Mouse (Mus musculus) gastrocnemius, postnatal 10 days (tissue): ENCODE measurements around the gene Ldlrad3. TPM values are rescaled to one million over a fixed set of nuclear protein-coding genes. Genes with fewer than 3 reads are reported as not detected.
A peak's percentile ranks its signal among the peaks of the same experiment; 100 is the strongest.

Experiments used
- DNase-seq: peaks from one replicate; pipeline ENCODE4 v3.0.0; 2021; ENCODE audit warnings: mixed read lengths
- total RNA-seq, 2 experiments: library from RNA; stranded (reverse); gene quantifications; 2 replicates each; pipeline ENCODE4 v1.2.3; 2021

Gene Ldlrad3
- total RNA-seq, 2 experiments from 2014 or later = 10.8 to 12.6 TPM

DNA sequence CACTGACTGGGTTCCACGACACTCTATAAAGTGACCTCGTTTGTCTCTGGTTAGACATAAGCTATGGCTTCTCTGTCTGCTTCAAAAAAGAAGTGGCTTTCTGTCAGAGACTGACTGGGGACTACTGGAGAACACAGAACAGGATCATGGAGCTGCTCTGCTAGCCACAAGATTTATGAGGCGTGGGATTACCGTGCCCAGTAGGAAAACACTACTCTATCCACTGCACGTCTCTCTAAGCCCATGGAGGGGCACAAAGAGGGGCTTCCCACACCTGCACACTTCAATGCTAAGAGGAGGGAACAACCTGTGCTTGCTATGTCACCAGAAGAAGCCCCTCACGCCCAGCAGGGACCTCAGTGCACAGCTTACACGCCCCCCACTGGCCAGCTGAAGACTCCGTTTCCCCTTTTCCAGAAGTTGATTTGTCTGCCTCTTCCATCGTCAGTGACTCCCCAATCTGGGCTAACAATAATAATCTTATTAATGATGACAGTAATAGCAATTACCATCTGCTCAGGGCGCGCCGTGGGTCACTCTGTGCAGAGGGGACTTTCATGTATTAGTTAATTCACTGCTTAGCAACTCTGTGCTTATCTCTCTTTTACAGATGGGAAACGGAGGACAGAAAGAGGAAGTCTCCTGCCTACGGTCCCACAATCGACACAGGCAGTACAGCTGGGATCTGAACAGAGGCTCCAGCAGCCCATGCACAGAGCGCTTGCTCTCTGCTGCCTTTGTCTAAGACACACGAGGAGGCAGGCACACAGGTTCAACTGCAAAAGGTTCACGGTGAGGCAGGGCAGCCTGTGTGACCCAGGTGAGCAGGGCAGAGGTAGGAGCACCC is 149.3 kb downstream of the Ldlrad3 start:
- DNase-seq = no peak

GRCm38 (mm10) chr2:102034513-102034879 is 151.7 kb downstream of the Ldlrad3 start:
- DNase-seq = no peak

- DNase-seq = no peak
These were observed 152.2 kb downstream of the Ldlrad3 start for GRCm38 (mm10) chr2:102033818-102034512.

GRCm38 (mm10) chr2:102032713-102033343 is 153.4 kb downstream of the Ldlrad3 start:
- DNase-seq = no peak

GRCm38 (mm10) chr2:102030652-102031051 is 155.5 kb downstream of the Ldlrad3 start:
- peak; percentile 61 for DNase-seq

DNA sequence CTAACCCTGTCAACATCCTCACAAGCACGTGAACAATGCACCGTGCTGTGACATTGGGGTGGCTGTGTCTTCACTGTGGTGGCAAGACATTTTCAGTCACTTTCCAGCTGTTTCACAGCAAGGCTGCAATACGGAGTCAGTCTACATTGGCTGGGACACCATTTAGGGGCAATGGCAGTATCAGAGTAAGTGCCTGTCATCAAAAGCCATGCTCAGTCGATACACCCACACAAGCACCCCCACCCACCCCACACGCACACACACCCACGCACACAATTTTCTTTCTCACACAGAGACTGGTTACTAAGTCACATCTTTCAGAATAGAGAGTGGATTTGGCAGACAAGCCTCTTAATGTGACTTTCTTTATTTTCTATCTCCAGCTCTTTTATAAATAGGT is 156.0 kb downstream of the Ldlrad3 start:
- DNase-seq = no peak

DNA sequence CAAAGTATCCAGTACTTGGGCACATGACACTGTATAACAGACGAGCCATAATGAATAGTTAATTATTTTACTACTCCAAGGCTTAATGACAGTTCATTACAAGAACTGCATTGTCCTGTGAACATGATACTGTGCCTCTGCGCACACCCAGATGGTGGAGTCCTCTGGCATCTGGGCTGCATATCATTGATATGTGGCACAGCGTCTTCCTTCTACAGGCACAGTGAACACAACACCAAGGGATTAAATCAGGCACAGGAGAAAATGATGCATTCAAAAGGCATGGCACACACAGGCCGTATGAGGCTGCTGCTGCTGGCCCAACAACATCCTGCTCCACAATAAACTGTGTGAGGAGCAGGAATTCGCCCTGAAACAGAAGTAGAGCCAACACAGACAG is 156.5 kb downstream of the Ldlrad3 start:
- DNase-seq = no peak

DNA sequence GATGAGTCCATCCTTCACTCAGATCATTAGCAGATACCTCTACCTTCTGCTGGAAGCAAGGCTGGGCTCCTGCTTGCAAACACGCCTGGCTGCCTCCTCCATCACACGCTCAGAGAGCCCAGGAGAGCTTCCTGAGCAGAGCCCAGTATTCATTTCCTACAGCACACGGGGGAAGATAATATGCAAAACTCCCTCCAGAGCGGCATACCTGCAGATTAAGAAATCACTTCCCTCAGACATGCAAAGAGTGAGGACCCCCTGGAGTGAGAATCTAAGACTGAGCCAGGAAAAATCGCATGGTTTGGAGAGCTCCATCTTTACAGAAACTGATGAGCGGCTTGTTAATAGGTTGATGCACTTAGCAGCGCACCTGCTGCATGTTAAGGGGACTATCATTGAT is 158.9 kb downstream of the Ldlrad3 start:
- no peak for DNase-seq

DNA sequence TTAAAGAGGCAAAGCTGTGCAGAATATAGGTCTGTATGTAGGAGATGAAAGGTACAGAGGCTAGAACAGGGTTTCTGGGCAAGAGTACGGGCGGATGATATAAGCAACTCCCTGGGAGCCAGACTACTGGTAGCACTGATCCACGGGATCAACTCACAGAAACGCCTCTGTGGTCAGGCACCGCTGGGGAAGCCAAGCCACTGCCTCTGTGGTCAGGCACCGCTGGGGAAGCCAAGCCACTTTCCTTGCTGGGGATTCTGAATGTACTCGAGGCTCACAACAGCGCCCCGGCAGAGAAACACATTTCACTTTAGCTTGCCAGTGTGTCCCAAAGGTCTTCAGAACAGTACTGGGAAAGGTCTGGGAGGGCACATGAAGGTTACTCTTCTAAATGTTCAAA is 160.0 kb downstream of the Ldlrad3 start:
- no peak for DNase-seq

GRCm38 (mm10) chr2:102024483-102024882 is 161.7 kb downstream of the Ldlrad3 start:
- no peak for DNase-seq

DNA sequence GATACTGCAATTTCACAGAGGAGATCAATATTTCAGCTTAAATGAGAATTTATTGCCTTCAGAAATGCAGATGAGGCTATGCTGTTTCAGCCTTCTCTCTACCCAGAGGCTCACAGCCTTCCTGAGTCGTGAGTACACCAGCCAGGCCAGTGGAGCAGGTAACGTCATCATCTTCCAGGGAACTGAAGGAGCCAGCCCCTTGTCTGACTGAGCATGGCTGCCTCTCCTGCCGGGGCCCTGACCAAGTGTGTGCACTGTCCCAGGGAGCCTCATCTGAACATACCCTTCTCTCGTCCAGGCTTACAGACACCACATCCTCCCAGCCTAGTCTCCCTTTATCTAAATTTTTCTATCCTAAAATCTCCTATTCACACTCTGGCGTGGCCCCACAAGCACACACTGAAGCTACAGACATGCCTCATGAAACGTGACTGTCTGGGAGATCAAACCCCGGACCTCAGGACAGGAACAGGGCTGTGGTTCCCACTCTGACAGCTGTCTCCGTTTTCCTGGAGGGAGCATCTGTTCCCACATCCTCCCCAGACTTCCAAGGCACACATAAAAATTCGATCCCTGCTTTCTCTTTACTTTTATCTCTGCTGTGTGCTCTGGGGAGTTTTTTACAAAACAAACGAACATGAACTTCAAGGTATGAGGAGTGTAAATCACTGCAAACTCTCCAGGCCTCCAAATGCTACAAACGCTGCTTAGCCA is 164.7 kb downstream of the Ldlrad3 start:
- DNase-seq = no peak

GRCm38 (mm10) chr2:102020546-102020945 is 165.6 kb downstream of the Ldlrad3 start:
- DNase-seq = no peak

- no peak for DNase-seq
These were observed 171.6 kb downstream of the Ldlrad3 start for GRCm38 (mm10) chr2:102014538-102015113.

GRCm38 (mm10) chr2:102011311-102011975 is 174.7 kb downstream of the Ldlrad3 start:
- no peak for DNase-seq

DNA sequence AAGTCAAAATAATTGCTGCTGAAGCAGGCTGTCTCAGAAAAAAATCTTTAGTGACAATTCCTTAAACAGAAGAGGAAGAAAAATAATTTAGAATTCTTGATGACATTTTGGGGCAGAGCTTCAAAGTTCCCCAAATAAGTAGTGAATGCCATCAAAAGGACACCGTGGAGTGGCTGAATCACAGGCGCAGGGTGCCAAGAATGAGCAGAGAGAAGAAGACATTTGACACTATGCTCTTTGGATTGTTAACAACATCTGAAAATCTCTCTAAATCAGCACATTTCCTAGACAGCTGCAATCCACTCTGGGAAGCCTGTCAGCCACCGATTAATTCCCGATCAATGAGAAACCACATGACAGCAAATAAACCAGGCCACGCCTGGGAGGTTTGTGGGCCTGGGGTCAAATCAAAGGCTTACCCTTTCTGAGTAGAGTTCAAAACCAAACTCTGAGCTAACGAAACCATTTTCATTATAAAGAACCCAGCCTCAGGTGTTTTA is 176.4 kb downstream of the Ldlrad3 start:
- DNase-seq = no peak

DNA sequence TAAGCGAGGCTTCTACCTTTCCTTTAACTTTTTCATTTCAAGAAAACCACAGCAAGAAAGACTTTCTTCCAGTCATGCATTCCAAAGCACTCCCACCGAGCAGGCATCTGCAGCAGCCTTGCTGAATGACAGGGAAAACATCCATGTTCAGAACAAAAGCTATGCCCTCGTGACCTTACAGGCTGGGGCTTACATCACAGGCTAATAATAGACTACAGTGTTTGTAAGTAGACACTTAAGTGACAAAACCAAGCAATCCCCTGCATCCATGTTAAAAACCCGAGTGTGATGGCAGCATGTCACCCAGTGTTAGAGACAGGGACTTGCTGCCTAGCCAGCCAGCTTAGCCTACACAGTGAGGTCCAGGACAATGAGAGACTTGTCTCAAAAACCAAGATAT is 180.0 kb downstream of the Ldlrad3 start:
- no peak for DNase-seq

GRCm38 (mm10) chr2:102005377-102006007 is 180.7 kb downstream of the Ldlrad3 start:
- no peak for DNase-seq

DNA sequence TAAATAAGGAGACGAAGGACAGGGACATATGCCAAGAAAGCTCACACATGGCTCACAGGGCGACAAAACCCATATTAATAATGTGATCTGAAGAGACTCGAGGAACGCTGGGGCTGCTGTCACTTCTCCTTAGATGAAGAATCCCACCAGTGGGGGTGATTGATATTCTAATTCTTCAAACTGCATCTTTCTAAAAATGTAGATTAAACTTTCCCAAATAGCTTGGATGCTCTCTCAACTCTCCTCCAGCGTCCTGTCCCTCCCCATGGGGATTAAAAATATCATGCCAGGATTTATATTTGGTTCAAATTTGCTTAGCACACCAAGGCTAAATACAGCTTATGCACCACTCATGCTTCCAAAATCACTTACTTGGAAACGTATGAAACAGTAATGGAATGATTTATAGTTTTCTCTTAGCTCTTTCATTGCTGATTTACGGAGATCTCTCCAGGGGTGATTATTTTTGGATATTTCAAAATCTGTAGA is 182.4 kb downstream of the Ldlrad3 start:
- no peak for DNase-seq

DNA sequence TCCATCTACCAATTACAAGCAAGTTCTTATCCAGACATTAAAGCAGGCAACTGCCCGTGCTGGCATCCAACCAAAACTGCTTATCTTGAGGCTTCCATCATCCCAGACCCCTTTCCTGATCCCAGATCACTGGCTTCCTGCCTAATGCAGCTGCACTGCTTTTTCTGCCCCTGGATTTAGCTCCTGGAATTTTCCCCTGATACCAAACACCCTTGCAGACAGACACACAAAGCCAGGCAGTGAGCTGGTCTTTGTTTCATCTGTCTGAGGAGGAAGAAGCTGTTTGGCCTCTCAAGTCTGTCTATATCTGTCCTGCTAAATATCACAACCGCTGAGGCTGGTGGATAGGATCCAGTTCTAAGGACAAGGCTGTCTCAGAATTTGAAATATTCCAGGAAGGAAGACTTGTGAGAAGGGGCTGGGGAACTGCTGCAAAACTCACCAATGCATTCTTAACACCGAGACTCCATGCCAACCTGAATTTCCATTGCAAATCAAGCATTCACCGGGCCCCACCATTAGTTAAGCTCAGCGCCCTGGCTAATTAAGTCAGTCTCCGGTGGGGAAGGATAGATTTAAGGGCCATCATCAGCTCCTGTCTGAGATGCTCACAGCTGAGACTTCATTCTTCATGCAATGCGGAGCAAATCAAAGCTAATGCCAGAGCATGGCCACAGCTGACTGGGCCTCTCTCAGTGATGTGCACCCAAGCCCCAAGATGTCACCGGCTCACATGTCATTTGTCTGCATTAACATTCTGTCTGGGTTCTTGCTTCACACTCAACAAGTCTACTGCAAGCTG is 183.0 kb downstream of the Ldlrad3 start:
- DNase-seq = no peak
